Mouse (Mus musculus): ENCODE measurements around the gene Ube2r2.
A peak's percentile ranks its signal among the peaks of the same experiment; 100 is the strongest.

Ube2r2 gene

GRCm38 (mm10) chr4:41129406-41129805 lies 6.1 kb upstream of the Ube2r2 start:
- peaks cover 11% of the 10 kb centered on the region for H3K4me1 ChIP-seq (replicated peaks; ENCODE audit: low read depth, low read length)

GRCm38 (mm10) chr4:41129836-41130235 lies 5.7 kb upstream of the Ube2r2 start:
- peaks cover 14% of the 10 kb centered on the region for H3K4me1 ChIP-seq (replicated peaks; ENCODE audit: low read depth, low read length)
- H3K4me3 ChIP-seq (replicated peaks; ENCODE audit: low read length): no peak overlapping the region
- H3K27me3 ChIP-seq (ENCODE audit: insufficient read depth, low read length): no peaks in the 10 kb centered on the region
- no peaks in the 10 kb centered on the region for H3K9me3 ChIP-seq (ENCODE audit: low read length)
- no peaks in the 10 kb centered on the region for H3K36me3 ChIP-seq (ENCODE audit: insufficient read depth, low read length)
- TF ChIP-seq CTCF (conservative IDR thresholded peaks at IDR 0.05; ENCODE audit: low read length): no peak
- TF ChIP-seq POU5F1 (IDR thresholded peaks at IDR 0.05; ENCODE audit: borderline replicate concordance, low read length): no peak
- no peak for TF ChIP-seq NANOG (IDR thresholded peaks at IDR 0.05; ENCODE audit: borderline replicate concordance, low read length)

More at GRCm38 (mm10) chr4:41129406-41129805, 6.1 kb upstream of the Ube2r2 start:
- Histone ChIP-seq H3K36me3 (ENCODE audit: insufficient read depth, low read length) (no peaks in the 10 kb centered on the region), H3K4me3 (replicated peaks; ENCODE audit: low read length) (no peak overlapping the region), H3K9me3 (ENCODE audit: low read length) (no peaks in the 10 kb centered on the region), H3K27me3 (ENCODE audit: insufficient read depth, low read length) (no peaks in the 10 kb centered on the region)
- TF ChIP-seq POU5F1 (IDR thresholded peaks at IDR 0.05; ENCODE audit: borderline replicate concordance, low read length): no peak
- TF ChIP-seq CTCF (conservative IDR thresholded peaks at IDR 0.05; ENCODE audit: low read length): peak; percentile 58
- TF ChIP-seq NANOG (IDR thresholded peaks at IDR 0.05; ENCODE audit: borderline replicate concordance, low read length): no peak

DNA sequence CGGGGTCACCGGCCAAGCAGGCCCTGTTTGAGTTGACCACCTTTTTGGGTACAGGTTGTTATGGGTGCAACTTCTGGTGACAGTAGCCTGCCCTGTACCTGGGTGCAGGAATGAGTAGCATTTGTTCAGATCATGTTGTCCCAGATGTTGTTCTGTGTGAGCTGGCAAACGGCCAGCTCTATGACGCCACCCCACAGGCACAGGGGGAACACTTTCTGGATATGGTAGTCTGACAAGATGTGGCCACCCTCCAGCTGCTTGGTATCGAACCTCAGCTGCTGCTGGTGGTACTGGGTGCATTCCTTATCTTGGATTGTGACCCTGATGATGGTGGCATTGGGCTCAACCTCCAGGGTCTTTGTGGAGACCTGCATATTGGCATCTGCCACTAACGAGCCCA lies 3.1 kb upstream of the Ube2r2 start:
- no peaks in the 10 kb centered on the region for H3K9me3 ChIP-seq (ENCODE audit: low read length)

DNA sequence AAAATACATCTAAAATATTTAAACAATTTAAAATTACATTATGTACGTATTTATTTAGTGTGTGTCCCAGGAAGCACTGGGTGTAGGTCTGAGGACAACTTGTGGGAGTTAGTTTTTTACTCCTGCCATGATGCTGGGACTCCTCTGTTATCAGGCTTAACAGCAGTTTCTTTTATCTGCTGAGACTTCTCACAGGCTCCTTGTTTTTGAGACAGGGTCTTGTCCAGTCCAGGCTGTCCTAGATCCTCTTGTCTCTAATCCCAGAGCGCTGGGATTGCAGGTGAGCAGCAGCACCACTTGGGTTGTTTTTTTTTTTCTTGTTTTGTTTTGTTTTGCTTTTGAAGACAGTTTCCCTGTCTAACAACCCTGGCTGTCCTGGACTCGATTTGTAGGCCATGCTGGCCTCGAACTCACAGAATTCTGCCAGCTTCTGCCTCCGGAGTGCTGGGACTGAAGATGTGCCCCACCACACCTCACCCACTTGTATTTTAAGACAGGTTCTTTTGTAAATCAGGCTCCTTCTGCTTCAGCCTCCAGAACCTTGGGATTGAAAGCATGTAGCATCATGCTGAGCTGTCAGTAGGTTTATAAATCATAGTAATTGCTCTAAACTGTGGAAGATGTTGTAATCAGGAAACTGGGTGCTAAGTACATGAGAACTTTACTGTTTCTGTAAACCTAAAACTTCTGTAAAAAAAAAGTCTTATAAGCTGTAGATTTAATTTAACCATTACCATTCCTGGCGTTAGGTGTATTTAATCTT lies 1.8 kb upstream of the Ube2r2 start:
- TF ChIP-seq POU5F1 (IDR thresholded peaks at IDR 0.05; ENCODE audit: borderline replicate concordance, low read length) (no peak), CTCF (conservative IDR thresholded peaks at IDR 0.05; ENCODE audit: low read length) (no peak), NANOG (IDR thresholded peaks at IDR 0.05; ENCODE audit: borderline replicate concordance, low read length) (no peak)
- peaks cover 4% of the 10 kb centered on the region; the same call in 1 of the 2 replicates for H3K36me3 ChIP-seq (ENCODE audit: insufficient read depth, low read length)
- H3K4me1 ChIP-seq (replicated peaks; ENCODE audit: low read depth, low read length): peaks cover 38% of the 10 kb centered on the region
- no peak overlapping the region for H3K4me3 ChIP-seq (replicated peaks; ENCODE audit: low read length)
- H3K27me3 ChIP-seq (ENCODE audit: insufficient read depth, low read length): no peaks in the 10 kb centered on the region
- H3K9me3 ChIP-seq (ENCODE audit: low read length): no peaks in the 10 kb centered on the region

More for the DNA sequence above, 3.1 kb upstream of the Ube2r2 start:
- peaks cover 26% of the 10 kb centered on the region for H3K4me1 ChIP-seq (replicated peaks; ENCODE audit: low read depth, low read length)
- no peak for TF ChIP-seq CTCF (conservative IDR thresholded peaks at IDR 0.05; ENCODE audit: low read length)
- TF ChIP-seq POU5F1 (IDR thresholded peaks at IDR 0.05; ENCODE audit: borderline replicate concordance, low read length): no peak
- TF ChIP-seq NANOG (IDR thresholded peaks at IDR 0.05; ENCODE audit: borderline replicate concordance, low read length): no peak
- no peaks in the 10 kb centered on the region for H3K36me3 ChIP-seq (ENCODE audit: insufficient read depth, low read length)
- no peaks in the 10 kb centered on the region for H3K27me3 ChIP-seq (ENCODE audit: insufficient read depth, low read length)
- H3K4me3 ChIP-seq (replicated peaks; ENCODE audit: low read length): no peak overlapping the region

DNA sequence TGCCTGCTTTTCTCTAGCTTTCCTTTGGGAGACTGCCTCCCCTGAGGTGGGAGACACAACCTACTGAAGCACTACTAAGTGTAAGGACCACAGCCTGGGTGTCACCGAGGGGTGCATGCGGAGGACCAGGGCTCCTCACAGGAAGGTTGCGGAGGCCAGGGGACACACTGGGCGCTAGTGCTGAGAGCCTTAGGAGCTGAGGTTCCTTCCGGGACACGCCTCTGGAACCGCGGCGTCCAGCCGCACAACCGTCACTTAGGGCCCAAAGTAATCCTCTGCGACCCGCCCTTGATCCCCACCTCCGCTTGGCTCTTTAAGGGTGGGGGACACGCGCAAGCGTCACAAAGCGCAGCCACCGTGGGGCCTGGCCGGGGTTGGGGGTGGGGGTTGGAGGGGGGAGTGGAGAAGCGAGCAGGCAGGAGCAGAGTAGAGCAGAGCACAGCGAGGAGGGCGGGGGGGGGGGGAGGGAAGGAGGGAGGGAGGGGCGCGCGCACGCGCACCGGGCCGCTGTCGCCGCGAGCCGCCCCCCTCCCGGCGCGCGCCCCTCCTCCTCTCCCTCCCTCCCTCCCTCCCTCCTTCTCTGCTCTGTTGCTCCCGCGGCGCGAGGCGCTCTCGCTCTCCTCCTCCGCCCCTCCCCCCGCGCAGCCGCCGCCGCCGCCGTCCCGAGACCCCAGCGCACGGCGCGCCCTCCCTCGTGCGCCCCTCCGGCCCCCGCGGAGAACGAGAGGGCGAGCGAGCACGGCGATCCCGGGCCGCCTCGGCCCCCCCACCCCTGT lies 420 bp upstream of the Ube2r2 start:
- H3K4me3 ChIP-seq (replicated peaks; ENCODE audit: low read length): peak overlapping the region; percentile 90
- TF ChIP-seq POU5F1 (IDR thresholded peaks at IDR 0.05; ENCODE audit: borderline replicate concordance, low read length): no peak
- TF ChIP-seq NANOG (IDR thresholded peaks at IDR 0.05; ENCODE audit: borderline replicate concordance, low read length): no peak
- TF ChIP-seq CTCF (conservative IDR thresholded peaks at IDR 0.05; ENCODE audit: low read length): no peak
- H3K36me3 ChIP-seq (ENCODE audit: insufficient read depth, low read length): peaks cover 13% of the 10 kb centered on the region; the same call in 1 of the 2 replicates
- no peaks in the 10 kb centered on the region for H3K27me3 ChIP-seq (ENCODE audit: insufficient read depth, low read length)
- H3K9me3 ChIP-seq (ENCODE audit: low read length): no peaks in the 10 kb centered on the region
- H3K4me1 ChIP-seq (replicated peaks; ENCODE audit: low read depth, low read length): peaks cover 47% of the 10 kb centered on the region

DNA sequence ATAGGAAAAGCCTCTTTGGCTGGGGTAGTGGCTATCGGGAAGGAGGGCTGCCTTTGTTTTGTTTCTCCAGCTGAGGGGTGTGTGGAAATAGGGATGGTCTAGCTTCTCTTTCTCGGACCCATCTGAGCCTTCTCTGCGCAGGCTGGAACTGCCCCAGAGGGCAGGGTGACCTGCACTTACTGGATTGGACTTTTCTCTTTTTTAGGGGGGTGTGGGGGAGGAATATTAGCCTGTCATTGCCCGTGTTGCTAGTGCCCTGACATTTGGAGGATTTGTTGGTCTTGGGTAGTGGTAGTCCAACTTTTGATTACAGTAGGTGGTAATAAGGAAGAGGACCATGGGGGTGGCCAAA lies 887 bp downstream of the Ube2r2 start:
- no peaks in the 10 kb centered on the region for H3K9me3 ChIP-seq (ENCODE audit: low read length)
- H3K4me3 ChIP-seq (replicated peaks; ENCODE audit: low read length): peak overlapping the region; percentile 90
- H3K36me3 ChIP-seq (ENCODE audit: insufficient read depth, low read length): peaks cover 25% of the 10 kb centered on the region
- no peak for TF ChIP-seq CTCF (conservative IDR thresholded peaks at IDR 0.05; ENCODE audit: low read length)
- no peak for TF ChIP-seq NANOG (IDR thresholded peaks at IDR 0.05; ENCODE audit: borderline replicate concordance, low read length)
- TF ChIP-seq POU5F1 (IDR thresholded peaks at IDR 0.05; ENCODE audit: borderline replicate concordance, low read length): no peak
- H3K4me1 ChIP-seq (replicated peaks; ENCODE audit: low read depth, low read length): peaks cover 59% of the 10 kb centered on the region
- H3K27me3 ChIP-seq (ENCODE audit: insufficient read depth, low read length): no peaks in the 10 kb centered on the region

DNA sequence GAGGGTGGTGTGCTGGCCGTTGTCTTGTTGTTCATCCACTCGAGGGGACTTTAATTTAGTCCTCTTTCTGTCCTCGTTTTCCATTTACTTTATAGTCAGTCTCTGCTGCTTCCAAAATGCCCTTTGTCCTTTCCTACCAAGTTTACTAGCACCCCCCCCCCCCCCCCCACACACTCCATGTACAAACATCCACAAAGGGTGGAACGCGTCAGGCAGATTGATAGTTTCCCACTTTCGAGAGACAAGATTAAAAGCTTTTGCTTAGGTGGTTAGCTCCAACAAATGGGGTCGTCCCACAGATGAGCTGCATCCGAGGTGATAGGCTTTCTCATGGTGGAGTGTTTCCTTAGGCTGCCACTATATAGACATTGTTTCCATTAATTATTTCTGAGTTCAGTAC lies 1.3 kb downstream of the Ube2r2 start:
- no peaks in the 10 kb centered on the region for H3K9me3 ChIP-seq (ENCODE audit: low read length)
- H3K4me3 ChIP-seq (replicated peaks; ENCODE audit: low read length): peak overlapping the region; percentile 90
- TF ChIP-seq NANOG (IDR thresholded peaks at IDR 0.05; ENCODE audit: borderline replicate concordance, low read length) (no peak), POU5F1 (IDR thresholded peaks at IDR 0.05; ENCODE audit: borderline replicate concordance, low read length) (no peak), CTCF (conservative IDR thresholded peaks at IDR 0.05; ENCODE audit: low read length) (no peak)
- H3K4me1 ChIP-seq (replicated peaks; ENCODE audit: low read depth, low read length): peaks cover 60% of the 10 kb centered on the region
- peaks cover 27% of the 10 kb centered on the region for H3K36me3 ChIP-seq (ENCODE audit: insufficient read depth, low read length)
- H3K27me3 ChIP-seq (ENCODE audit: insufficient read depth, low read length): no peaks in the 10 kb centered on the region

- Histone ChIP-seq H3K36me3 (ENCODE audit: insufficient read depth, low read length) (peaks cover 47% of the 10 kb centered on the region), H3K9me3 (ENCODE audit: low read length) (no peaks in the 10 kb centered on the region), H3K27me3 (ENCODE audit: insufficient read depth, low read length) (no peaks in the 10 kb centered on the region), H3K4me1 (replicated peaks; ENCODE audit: low read depth, low read length) (peaks cover 61% of the 10 kb centered on the region), H3K4me3 (replicated peaks; ENCODE audit: low read length) (no peak overlapping the region)
- TF ChIP-seq NANOG (IDR thresholded peaks at IDR 0.05; ENCODE audit: borderline replicate concordance, low read length) (no peak), CTCF (conservative IDR thresholded peaks at IDR 0.05; ENCODE audit: low read length) (no peak), POU5F1 (IDR thresholded peaks at IDR 0.05; ENCODE audit: borderline replicate concordance, low read length) (no peak)
Observed at GRCm38 (mm10) chr4:41140174-41140875, 4.8 kb downstream of the Ube2r2 start.
